Mouse (Mus musculus) C3H10T1/2 (cell line): ENCODE data around the gene Aco2. TPM values are rescaled to one million over a fixed set of nuclear protein-coding genes. Genes with fewer than 3 reads are reported as not detected.

Experiments
- polyA plus RNA-seq, 2 experiments: library from polyadenylated mRNA; unstranded; fragments of >200 nt; fragmentation: generic; extraction: Trizol; gene quantifications; one replicate each; pipeline ENCODE4 v1.2.1; 2012; ENCODE audit warnings: missing spikeins in 2 of 2

The Aco2 gene
- polyA plus RNA-seq: 100 to 1,000 TPM; 146 to 306 TPM

DNA sequence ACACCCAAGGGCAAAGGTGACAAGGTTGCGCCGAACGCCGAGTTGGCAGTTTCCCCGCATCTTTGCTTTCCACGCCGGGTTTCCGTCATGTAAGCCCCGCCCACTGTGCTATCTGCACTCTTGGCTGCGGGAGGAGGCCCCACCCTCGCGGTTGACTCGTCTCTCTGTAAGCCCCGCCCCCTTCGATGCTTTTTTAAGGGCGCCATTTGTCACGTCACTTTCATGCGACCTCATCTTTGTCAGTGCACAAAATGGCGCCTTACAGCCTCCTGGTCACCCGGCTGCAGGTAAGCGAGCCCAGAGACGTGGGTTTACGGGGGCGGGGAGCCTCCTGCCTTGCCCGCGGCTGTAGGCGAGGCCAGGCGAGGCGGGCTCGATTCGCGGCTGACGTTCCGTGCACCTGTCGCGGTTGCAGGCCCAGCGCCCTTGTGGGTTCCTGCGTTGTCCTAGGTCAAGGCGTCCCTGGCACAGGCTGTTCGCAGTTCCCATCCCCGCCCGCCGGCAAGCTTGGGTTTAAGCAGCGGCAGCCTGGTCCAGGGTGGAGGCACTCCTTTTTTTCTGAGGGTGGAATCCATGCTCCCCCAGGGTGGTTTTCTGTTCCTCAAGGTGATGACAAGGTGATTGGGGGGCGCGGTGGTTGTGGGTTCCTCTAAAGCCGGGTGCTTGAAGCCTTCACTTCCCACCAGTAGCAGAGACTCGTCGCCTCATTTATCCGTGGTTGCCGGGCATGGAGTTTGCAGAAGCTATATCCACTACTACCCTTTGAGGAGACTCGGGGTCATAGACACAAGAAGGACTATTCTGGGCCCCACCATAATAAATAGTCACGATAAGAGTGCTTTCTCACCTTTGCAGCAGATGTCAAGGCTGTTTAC is at the start of gene Aco2:
Gene Aco2, plus strand, starts transcription at position 48 of the 875 bp plus-strand sequence.

GRCm38 (mm10) chr15:81858517-81859329 is 13.4 kb upstream of the Aco2 start, which contains the start of gene Tob2:
Tob2 (minus strand) TSS chr15:81858796.

DNA sequence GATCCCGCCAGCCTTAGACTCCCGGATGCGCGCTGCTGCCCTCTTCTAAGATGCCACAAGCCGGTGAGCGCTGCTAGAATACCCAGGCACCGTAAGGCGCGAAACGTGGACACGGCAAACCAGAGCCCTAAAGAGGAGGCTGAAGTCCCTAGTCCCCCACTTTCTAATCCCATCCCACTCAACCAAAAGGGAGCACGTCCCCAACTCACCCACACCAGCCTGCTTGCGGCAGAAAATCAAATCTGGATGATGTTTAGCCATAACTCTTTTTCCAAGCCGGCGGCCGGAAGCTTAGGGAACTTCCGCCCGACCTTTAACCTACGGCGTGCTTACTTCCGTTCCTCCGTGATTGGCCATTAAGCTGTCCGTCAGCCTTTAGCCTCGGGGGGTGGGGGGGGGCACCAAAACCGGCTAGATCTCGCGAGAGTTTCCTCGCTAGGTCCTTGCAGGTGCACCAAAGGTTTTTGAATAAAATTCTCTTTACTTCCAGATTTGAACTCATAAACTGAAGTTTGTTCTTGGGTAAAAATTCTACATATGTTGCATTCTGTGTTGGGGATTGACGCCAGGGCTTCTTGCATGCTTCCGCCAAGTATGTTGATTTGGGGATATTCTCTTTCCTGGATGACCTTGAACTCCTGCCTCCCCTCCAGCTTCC is 376 bp upstream of the Aco2 start, which contains the start of gene Phf5a:
Gene Phf5a, minus strand, starts transcription at position 308 of the 658 bp plus-strand sequence.

GRCm38 (mm10) chr15:81925760-81926445 is 53.8 kb downstream of the Aco2 start, which contains the start of gene Polr3h:
Polr3h (minus strand) TSS chr15:81926240.

DNA sequence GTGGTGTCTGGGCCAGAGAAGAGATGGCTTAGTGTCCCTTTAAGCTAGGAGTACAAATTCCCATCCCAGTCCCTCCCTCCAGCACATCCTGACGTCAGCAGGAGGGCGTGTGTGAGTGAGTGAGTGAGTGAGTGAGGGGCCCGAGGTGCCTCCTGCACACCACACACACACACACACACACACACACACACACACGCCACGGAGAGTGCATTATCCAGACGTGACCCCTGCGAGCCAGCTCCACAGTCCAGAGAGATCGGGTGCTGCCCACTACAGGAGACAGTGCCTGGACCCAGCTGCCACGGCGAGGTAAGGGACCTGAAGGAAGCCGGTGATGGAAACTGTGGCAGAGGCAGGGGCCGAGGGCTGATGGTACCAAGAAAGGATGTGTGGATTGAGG is 64.6 kb downstream of the Aco2 start, which contains the start of gene Csdc2:
Gene Csdc2, plus strand, starts transcription at position 81 of the 400 bp plus-strand sequence.

GRCm38 (mm10) chr15:81960171-81961077 is 88.3 kb downstream of the Aco2 start, which contains the start of gene Pmm1:
Pmm1 (minus strand) TSS chr15:81960930.

Other genes starting within 250 kb of the Aco2 start
- gene L3mbtl2, start 208.4 kb upstream of the Aco2 start, polyA plus RNA-seq: 10 to 100 TPM; 14.6 TPM
- gene Chadl, start 175.0 kb upstream of the Aco2 start, polyA plus RNA-seq: 1 to 10 TPM in 1 of 2 experiments, under 1 TPM in 1; 0.32 to 6.5 TPM
- 10 to 100 TPM; 14.3 to 57.3 TPM for gene Zc3h7b, start 127.3 kb upstream of the Aco2 start, polyA plus RNA-seq
- 100 to 1,000 TPM in 1 of 2 experiments, 10 to 100 TPM in 1; 95.4 to 107 TPM for gene Rangap1, start 126.8 kb upstream of the Aco2 start, polyA plus RNA-seq
- gene Tef, start 69.9 kb upstream of the Aco2 start, polyA plus RNA-seq: 100 to 1,000 TPM in 1 of 2 experiments, 10 to 100 TPM in 1; 13.0 to 103 TPM
- gene Tob2, start 13.5 kb upstream of the Aco2 start, polyA plus RNA-seq: 10 to 100 TPM in 1 of 2 experiments, 1 to 10 TPM in 1; 4.6 to 27.0 TPM
- 100 to 1,000 TPM in 1 of 2 experiments, 10 to 100 TPM in 1; 74.6 to 139 TPM for gene Phf5a, start 398 bp upstream of the Aco2 start, polyA plus RNA-seq
- gene Polr3h, start 53.9 kb downstream of the Aco2 start, polyA plus RNA-seq: 100 to 1,000 TPM; 125 to 258 TPM
- gene Csdc2, start 64.5 kb downstream of the Aco2 start, polyA plus RNA-seq: 1 to 10 TPM in 1 of 2 experiments, under 1 TPM in 1; 0.05 to 2.0 TPM
- 100 to 1,000 TPM; 110 to 119 TPM for gene Pmm1, start 88.6 kb downstream of the Aco2 start, polyA plus RNA-seq
- gene 1700029P11Rik, start 108.2 kb downstream of the Aco2 start, polyA plus RNA-seq: not detected
- 10 to 100 TPM; 23.7 to 40.7 TPM for gene Xrcc6, start 115.5 kb downstream of the Aco2 start, polyA plus RNA-seq
- gene Desi1, start 161.6 kb downstream of the Aco2 start, polyA plus RNA-seq: 10 to 100 TPM; 28.2 to 46.7 TPM
- 100 to 1,000 TPM; 121 to 181 TPM for gene Snu13, start 175.3 kb downstream of the Aco2 start, polyA plus RNA-seq
- gene 4930407I10Rik, start 186.8 kb downstream of the Aco2 start, polyA plus RNA-seq: under 1 TPM in 1 of 2 experiments, not detected in 1; 0.01 TPM
- under 1 TPM in 1 of 2 experiments, not detected in 1; 0.01 TPM for gene Mei1, start 197.7 kb downstream of the Aco2 start, polyA plus RNA-seq